Mouse (Mus musculus) layer of hippocampus, adult 2 months (tissue): ENCODE measurements around the gene Hsf4. TPM values are rescaled to one million over a fixed set of nuclear protein-coding genes. Genes with fewer than 3 reads are reported as not detected.

ENCODE experiments used
- DNase-seq, 2 experiments: peaks; one replicate each; pipeline ENCODE4 v3.0.0; 2022; ENCODE audit warnings: low spot score in 2 of 2
- H3K27ac ChIP-seq: fragments of 200-600 bp; 2 replicates; pipeline ENCODE4 v1.8.1; 2022
- H3K4me3 ChIP-seq: fragments of 200-600 bp; 2 replicates; pipeline ENCODE4 v1.8.1; 2022; ENCODE audit warnings: mild to moderate bottlenecking
- CTCF ChIP-seq: fragments of 200-600 bp; conservative IDR thresholded peaks from 2 replicates; pipeline ENCODE4 v1.8.1; 2022; ENCODE audit warnings: antibody characterized with exemption, mild to moderate bottlenecking, moderate library complexity
- total RNA-seq, 2 experiments: library from RNA; stranded (reverse); gene quantifications; 2 replicates each; pipeline ENCODE4 v1.2.3; 2021

Hsf4 gene
- total RNA-seq, 2 experiments from 2014 or later: 7.2 to 9.5 TPM

- Histone ChIP-seq H3K4me3 (no peak overlapping the region), H3K27ac (no peak overlapping the region)
- no peak for DNase-seq
- no peak for TF ChIP-seq CTCF
Measured at GRCm38 (mm10) chr8:105252680-105253537, 16.7 kb upstream of the Hsf4 start.

GRCm38 (mm10) chr8:105253766-105254151 lies 15.8 kb upstream of the Hsf4 start:
- no peak for DNase-seq
- Histone ChIP-seq H3K27ac (peak overlapping the region; percentile 83; the same call in 1 of the 2 replicates), H3K4me3 (peak overlapping the region; percentile 86)
- no peak for TF ChIP-seq CTCF

- TF ChIP-seq CTCF: peak; percentile 93
- DNase-seq: peak; percentile 89 to 92
- Histone ChIP-seq H3K4me3 (peak overlapping the region; percentile 86), H3K27ac (peak overlapping the region; percentile 83)
Measured at GRCm38 (mm10) chr8:105254152-105254965, 15.2 kb upstream of the Hsf4 start.

GRCm38 (mm10) chr8:105254966-105255350 lies 14.6 kb upstream of the Hsf4 start, which contains the start of gene B3gnt9:
Gene B3gnt9 (minus strand): TSS chr8:105255153.
- no peak for TF ChIP-seq CTCF
- H3K4me3 ChIP-seq: peak within 1 kb of the TSS; percentile 86
- peak within 1 kb of the TSS; percentile 83 for H3K27ac ChIP-seq
- DNase-seq: peak in 1 of 2 experiments; percentile 34

GRCm38 (mm10) chr8:105257318-105258114 lies 12.1 kb upstream of the Hsf4 start:
- DNase-seq: no peak
- Histone ChIP-seq H3K27ac (no peak overlapping the region), H3K4me3 (no peak overlapping the region)
- no peak for TF ChIP-seq CTCF

- no peak overlapping the region for H3K27ac ChIP-seq
- DNase-seq: no peak
- peak; percentile 28 for TF ChIP-seq CTCF
- peak overlapping the region; percentile 47 for H3K4me3 ChIP-seq
Measured at GRCm38 (mm10) chr8:105258911-105259720, 10.5 kb upstream of the Hsf4 start.

- peak; percentile 41 to 75 for DNase-seq
- peak overlapping the region; percentile 47 for H3K4me3 ChIP-seq
- H3K27ac ChIP-seq: no peak overlapping the region
Measured at GRCm38 (mm10) chr8:105259721-105260320, 9.8 kb upstream of the Hsf4 start.

GRCm38 (mm10) chr8:105260371-105261099 lies 9.1 kb upstream of the Hsf4 start:
- DNase-seq: no peak
- H3K27ac ChIP-seq: no peak overlapping the region
- no peak for TF ChIP-seq CTCF
- H3K4me3 ChIP-seq: no peak overlapping the region

More at GRCm38 (mm10) chr8:105259721-105260320, 9.8 kb upstream of the Hsf4 start:
- peak; percentile 98 for TF ChIP-seq CTCF

- Histone ChIP-seq H3K4me3 (no peak overlapping the region), H3K27ac (no peak overlapping the region)
- no peak for DNase-seq
Measured at GRCm38 (mm10) chr8:105261326-105261980, 8.1 kb upstream of the Hsf4 start.

GRCm38 (mm10) chr8:105263244-105263912 lies 6.2 kb upstream of the Hsf4 start:
- no peak for DNase-seq
- TF ChIP-seq CTCF: no peak
- Histone ChIP-seq H3K4me3 (no peak overlapping the region), H3K27ac (no peak overlapping the region)

More at GRCm38 (mm10) chr8:105261326-105261980, 8.1 kb upstream of the Hsf4 start:
- no peak for TF ChIP-seq CTCF
